ENCODE assay signal across 8 mouse cellular contexts in genomic region chr8:75034285-75034684, GRCm38 (mm10). TPM values are rescaled to one million over a fixed set of nuclear protein-coding genes. Genes with fewer than 3 reads are reported as not detected.
DNase-seq lines count a peak whose midpoint lies in the region; ATAC-seq and TF ChIP-seq lines count a peak whose summit lies in the region.

No protein-coding gene starts in this region.

- peak overlapping the region; percentile 97 for H3K27ac ChIP-seq in layer of hippocampus, adult 2 months
- peak overlapping the region; percentile 88 for H3K27ac ChIP-seq in hindbrain, embryonic 14.5 days
- H3K27ac ChIP-seq in midbrain, embryonic 16.5 days (ENCODE audit: low read length), result peak overlapping the region; percentile 76

- TF ChIP-seq CTCF in layer of hippocampus, adult 2 months (conservative IDR thresholded peaks at IDR 0.05), result no peak

- H3K27me3 ChIP-seq in hindbrain, embryonic 14.5 days (ENCODE audit: control insufficient read depth, insufficient read depth, low read length), result no peaks in the 10 kb centered on the region
- no peaks in the 10 kb centered on the region for H3K27me3 ChIP-seq in midbrain, embryonic 16.5 days (ENCODE audit: control insufficient read depth, insufficient read depth, low read depth, low read length)

- peaks cover 5% of the 10 kb centered on the region; the same call in 1 of the 2 replicates for H3K4me1 ChIP-seq in hindbrain, embryonic 14.5 days (replicated peaks; ENCODE audit: control insufficient read depth, insufficient read depth, low read length)
- peaks cover 12% of the 10 kb centered on the region; the same call in 1 of the 2 replicates for H3K4me1 ChIP-seq in midbrain, embryonic 16.5 days (ENCODE audit: control insufficient read depth, insufficient read depth, low read length)

- H3K4me3 ChIP-seq in layer of hippocampus, adult 2 months, result peak overlapping the region; percentile 90
- H3K4me3 ChIP-seq in hindbrain, embryonic 14.5 days (replicated peaks; ENCODE audit: low read length), result peak overlapping the region; percentile 60
- H3K4me3 ChIP-seq in midbrain, embryonic 16.5 days (ENCODE audit: low read depth, low read length), result peak overlapping the region; percentile 71

- DNase-seq in layer of hippocampus, adult 2 months (ENCODE audit: low spot score in 2 of 2), result no peak
- DNase-seq in layer of hippocampus, adult 11-12 months (ENCODE audit: low spot score), result no peak
- DNase-seq in hindbrain, embryonic 14.5 days (ENCODE audit: low spot score), result no peak
- no peak for DNase-seq in adrenal gland, adult 2 months
- no peak for DNase-seq in frontal cortex, postnatal 36 days (ENCODE audit: low spot score in 2 of 2)
- DNase-seq in layer of hippocampus, adult 8-10 months (ENCODE audit: low spot score in 2 of 2), result no peak

- no peaks in the 10 kb centered on the region for H3K9me3 ChIP-seq in hindbrain, embryonic 14.5 days (ENCODE audit: control insufficient read depth, low read length)
- no peaks in the 10 kb centered on the region for H3K9me3 ChIP-seq in midbrain, embryonic 16.5 days (replicated peaks; ENCODE audit: control insufficient read depth, low read length, poor library complexity, severe bottlenecking)

- 2% methylated on average over 17 of the region's 17 CpGs for WGBS in hindbrain, embryonic 14.5 days
- under 1% methylated on average over 17 of the region's 17 CpGs for WGBS in midbrain, embryonic 16.5 days

- peak; percentile 0; the same call in 1 of the 2 replicates for ATAC-seq in common myeloid progenitor, adult 5-6 weeks (replicated peaks; ENCODE audit: low read depth, poor library complexity, severe bottlenecking)
- ATAC-seq in hindbrain, embryonic 14.5 days (ENCODE audit: low FRiP score), result no peak
- ATAC-seq in midbrain, embryonic 16.5 days, result no peak

- H3K9ac ChIP-seq in hindbrain, embryonic 14.5 days, result peak overlapping the region; percentile 65
- H3K9ac ChIP-seq in midbrain, embryonic 16.5 days (ENCODE audit: low read depth, low read length), result peak overlapping the region; percentile 72

- H3K4me2 ChIP-seq in hindbrain, embryonic 14.5 days (replicated peaks), result peak overlapping the region; percentile 67
- H3K4me2 ChIP-seq in midbrain, embryonic 16.5 days (ENCODE audit: low read length), result peak overlapping the region; percentile 94

- H3K36me3 ChIP-seq in hindbrain, embryonic 14.5 days (replicated peaks; ENCODE audit: control insufficient read depth, insufficient read depth), result peaks cover 16% of the 10 kb centered on the region
- H3K36me3 ChIP-seq in midbrain, embryonic 16.5 days (ENCODE audit: control insufficient read depth, insufficient read depth, low read length), result peaks cover 9% of the 10 kb centered on the region; the same call in 1 of the 2 replicates

RNA-seq across cellular contexts. Expression of gene Tom1, which starts 0.8 kb away (rescaled TPM):
- 10 to 100 TPM; 38.7 to 40.5 TPM for total RNA-seq in layer of hippocampus, adult 2 months (2021)
- total RNA-seq in common myeloid progenitor, adult 5-6 weeks (2017), result 7.7 and 8.6 TPM in 2 replicates
- polyA plus RNA-seq in hindbrain, embryonic 14.5 days (2014; fragmentation: Nextera tagmentation; extraction: Ambion mirVana), result 33.3 and 36.8 TPM in 2 replicates
- polyA plus RNA-seq in midbrain, embryonic 16.5 days (2015; fragmentation: Nextera tagmentation; extraction: Ambion mirVana), result 31.2 and 37.7 TPM in 2 replicates
- 10 to 100 TPM; 42.6 to 55.1 TPM for total RNA-seq in adrenal gland, adult 2 months (2021)
- polyA plus RNA-seq in adrenal gland, adult 2 months (2012; rRNA removed), result 28.4 and 38.7 TPM in 2 replicates
- total RNA-seq in layer of hippocampus, adult 8-10 months (2022), result 10 to 100 TPM; 33.4 to 45.8 (median 37.3) TPM

RNA-seq across cellular contexts. Expression of gene Hmgxb4, which starts 41.1 kb away (rescaled TPM):
- 10 to 100 TPM; 20.6 to 22.0 TPM for total RNA-seq in layer of hippocampus, adult 2 months (2021)
- total RNA-seq in common myeloid progenitor, adult 5-6 weeks (2017), result 57.4 and 104 TPM in 2 replicates
- polyA plus RNA-seq in hindbrain, embryonic 14.5 days (2014; fragmentation: Nextera tagmentation; extraction: Ambion mirVana), result 41.0 and 43.5 TPM in 2 replicates
- 41.6 and 42.7 TPM in 2 replicates for polyA plus RNA-seq in midbrain, embryonic 16.5 days (2015; fragmentation: Nextera tagmentation; extraction: Ambion mirVana)
- 10 to 100 TPM; 21.3 to 21.7 TPM for total RNA-seq in adrenal gland, adult 2 months (2021)
- polyA plus RNA-seq in adrenal gland, adult 2 months (2012; rRNA removed), result 7.9 and 8.8 TPM in 2 replicates
- total RNA-seq in layer of hippocampus, adult 8-10 months (2022), result 10 to 100 TPM; 26.2 to 29.8 (median 27.6) TPM

RNA-seq across cellular contexts. Expression of gene Hmox1, which starts 59.1 kb away (rescaled TPM):
- total RNA-seq in layer of hippocampus, adult 2 months (2021), result 1 to 10 TPM; 6.1 to 6.2 TPM
- total RNA-seq in common myeloid progenitor, adult 5-6 weeks (2017), result 2.4 and 4.8 TPM in 2 replicates
- polyA plus RNA-seq in hindbrain, embryonic 14.5 days (2014; fragmentation: Nextera tagmentation; extraction: Ambion mirVana), result 10.2 and 10.5 TPM in 2 replicates
- 9.5 and 9.7 TPM in 2 replicates for polyA plus RNA-seq in midbrain, embryonic 16.5 days (2015; fragmentation: Nextera tagmentation; extraction: Ambion mirVana)
- 100 to 1,000 TPM in 1 of 2 experiments, 10 to 100 TPM in 1; 59.0 to 146 TPM for total RNA-seq in adrenal gland, adult 2 months (2021)
- polyA plus RNA-seq in adrenal gland, adult 2 months (2012; rRNA removed), result 37.4 and 66.4 TPM in 2 replicates
- total RNA-seq in layer of hippocampus, adult 8-10 months (2022), result 10 to 100 TPM in 2 of 4 experiments, 1 to 10 TPM in 2; 4.9 to 14.6 (median 9.5) TPM
